Mouse (Mus musculus) midbrain, embryonic 11.5 days (tissue): Measurements from ENCODE around the gene Bcl2l1. TPM values are rescaled to one million over a fixed set of nuclear protein-coding genes. Genes with fewer than 3 reads are reported as not detected.

Experiments
- ATAC-seq: fragments of 200-750 bp; cut with Nextera tagmentation; 2 replicates; pipeline ENCODE4 v1.8.0; 2017; ENCODE audit warnings: moderate TSS enrichment, moderate library complexity; ENCODE audit not compliant: low FRiP score
- DNase-seq: peaks from one replicate; pipeline ENCODE4 v3.0.0; 2015; ENCODE audit warnings: low spot score; ENCODE audit errors: missing footprints
- H3K27ac ChIP-seq: fragments of 300-500 bp; sonication (generic); 2 replicates; pipeline ENCODE4 v1.5.1; 2014; ENCODE audit warnings: low read depth, low read length
- H3K27me3 ChIP-seq: fragments of 300-500 bp; sonication (generic); 2 replicates; pipeline ENCODE4 v1.6.1; 2014; ENCODE audit warnings: mild to moderate bottlenecking, low read length, moderate library complexity, mixed read lengths; ENCODE audit not compliant: control insufficient read depth, insufficient read depth
- H3K36me3 ChIP-seq: fragments of 300-500 bp; sonication (generic); 2 replicates; pipeline ENCODE4 v1.6.1; 2014; ENCODE audit warnings: mild to moderate bottlenecking, low read length, moderate library complexity, mixed read lengths; ENCODE audit not compliant: control insufficient read depth, insufficient read depth
- H3K4me1 ChIP-seq: fragments of 300-500 bp; sonication (generic); 2 replicates; pipeline ENCODE4 v1.6.1; 2014; ENCODE audit warnings: low read length; ENCODE audit not compliant: control insufficient read depth, insufficient read depth
- H3K4me2 ChIP-seq: fragments of 300-500 bp; sonication (generic); 2 replicates; pipeline ENCODE4 v1.6.1; 2014; ENCODE audit warnings: mild to moderate bottlenecking, moderate library complexity
- H3K4me3 ChIP-seq: fragments of 300-500 bp; sonication (generic); 2 replicates; pipeline ENCODE4 v1.5.1; 2014; ENCODE audit warnings: low read depth, low read length
- H3K9ac ChIP-seq: fragments of 300-500 bp; sonication (generic); 2 replicates; pipeline ENCODE4 v1.6.1; 2014; ENCODE audit warnings: low read length
- H3K9me3 ChIP-seq: fragments of 300-500 bp; sonication (generic); 2 replicates; pipeline ENCODE4 v1.6.1; 2016; ENCODE audit warnings: low read length; ENCODE audit not compliant: control insufficient read depth
- WGBS: fragments of 180-500 bp; shearing (Covaris S2); extraction: QIAGEN DNeasy Blood & Tissue Kit; methylation state at CpG from one replicate; pipeline ENCODE4 v1.1.7; 2014; 5-methylcytosine and 5-hydroxymethylcytosine counted together
- polyA plus RNA-seq: library from polyadenylated mRNA; unstranded; fragments of >200 nt; fragmentation: Nextera tagmentation; extraction: Ambion mirVana; gene quantifications from 2 replicates; pipeline ENCODE4 v1.2.1, GENCODE M21; 2014

Gene Bcl2l1
- polyA plus RNA-seq, 1 experiment from 2014 or later = 125 TPM

DNA sequence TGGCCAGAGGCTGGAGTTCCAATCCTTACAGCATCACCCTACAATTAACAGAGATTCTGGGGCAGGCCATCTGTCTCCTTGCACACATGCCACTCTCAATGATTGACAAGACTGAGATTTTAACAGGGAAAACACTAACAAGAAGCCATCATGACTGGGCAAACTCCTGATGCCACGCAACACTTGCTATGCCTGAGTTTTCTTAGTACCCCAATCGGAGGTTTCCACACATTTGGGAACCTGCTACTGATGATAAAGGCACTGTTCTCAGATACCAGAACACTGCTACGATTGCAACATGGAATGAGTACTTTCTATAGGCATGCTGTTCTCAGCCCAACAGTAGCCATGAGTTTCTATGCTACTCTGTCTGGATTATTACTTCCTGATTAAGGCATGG is 5.0 kb downstream of the Bcl2l1 start:
- Histone ChIP-seq H3K4me2 (peak overlapping the region; percentile 52), H3K4me1 (peaks cover 35% of the 10 kb centered on the region), H3K9me3 (no peaks in the 10 kb centered on the region), H3K9ac (no peak overlapping the region), H3K27ac (no peak overlapping the region), H3K36me3 (peaks cover 2% of the 10 kb centered on the region; the same call in 1 of the 2 replicates), H3K4me3 (no peak overlapping the region), H3K27me3 (no peaks in the 10 kb centered on the region)
- ATAC-seq (no peak), DNase-seq (peak; percentile 26)
- 94% methylated on average over 3 of the region's 3 CpGs for WGBS

DNA sequence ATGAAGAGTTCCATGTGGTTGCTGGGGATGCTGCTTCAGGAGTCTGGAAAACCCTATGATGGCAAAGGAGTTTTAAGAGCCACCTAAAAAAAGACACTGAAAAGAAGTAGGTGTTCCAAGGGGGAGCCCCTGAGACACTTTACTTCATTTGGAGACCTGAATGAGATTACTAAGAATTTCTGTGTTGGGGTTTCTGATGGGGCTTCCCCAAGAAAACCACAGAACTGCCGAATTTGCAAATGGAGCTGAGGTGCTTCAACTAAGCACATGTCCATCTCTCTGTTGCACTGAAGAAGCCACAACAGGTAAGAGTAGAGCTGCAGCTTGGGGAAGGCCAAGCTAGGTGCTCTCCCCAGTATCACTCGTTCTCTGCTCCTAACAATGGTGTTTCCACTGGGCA is 5.8 kb downstream of the Bcl2l1 start:
- Histone ChIP-seq H3K36me3 (peaks cover 2% of the 10 kb centered on the region; the same call in 1 of the 2 replicates), H3K9ac (no peak overlapping the region), H3K27ac (no peak overlapping the region), H3K9me3 (no peaks in the 10 kb centered on the region), H3K27me3 (no peaks in the 10 kb centered on the region), H3K4me1 (peaks cover 43% of the 10 kb centered on the region), H3K4me3 (no peak overlapping the region), H3K4me2 (no peak overlapping the region)
- ATAC-seq = no peak
- WGBS = 88% methylated on average over 2 of the region's 2 CpGs
- peak; percentile 10 for DNase-seq

DNA sequence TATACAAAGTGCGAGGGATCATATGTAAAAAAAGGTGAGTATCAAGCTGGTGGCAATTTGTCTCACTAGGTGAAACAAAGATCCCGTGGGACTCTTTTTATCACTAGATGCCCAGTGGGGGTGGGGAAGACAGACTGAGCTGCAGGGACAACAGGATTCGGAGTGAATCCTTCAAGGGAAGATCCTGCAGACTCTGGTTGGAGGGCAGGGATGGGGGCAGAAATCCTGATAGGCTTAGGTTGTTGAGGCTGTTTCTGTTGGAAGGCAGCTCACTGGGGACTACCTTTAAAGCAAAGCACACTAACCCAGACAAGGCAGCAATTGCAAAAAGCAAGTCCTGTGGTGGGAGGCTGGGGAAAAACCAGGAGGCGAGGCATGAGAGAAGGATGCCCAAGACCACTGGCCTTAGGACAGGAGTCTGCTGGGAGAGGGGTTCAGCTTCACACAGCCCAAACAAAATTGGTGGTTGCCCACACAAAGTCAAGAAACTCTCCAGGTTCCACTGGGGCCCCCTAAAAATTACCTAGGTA is 6.3 kb downstream of the Bcl2l1 start:
- no peak overlapping the region for H3K27ac ChIP-seq
- no peaks in the 10 kb centered on the region for H3K9me3 ChIP-seq
- H3K4me2 ChIP-seq = no peak overlapping the region
- H3K27me3 ChIP-seq = no peaks in the 10 kb centered on the region
- ATAC-seq (no peak), DNase-seq (peak; percentile 60)
- no peak overlapping the region for H3K9ac ChIP-seq
- H3K4me3 ChIP-seq = no peak overlapping the region
- peaks cover 2% of the 10 kb centered on the region; the same call in 1 of the 2 replicates for H3K36me3 ChIP-seq
- peaks cover 48% of the 10 kb centered on the region for H3K4me1 ChIP-seq
- 76% methylated on average over 4 of the region's 4 CpGs for WGBS

DNA sequence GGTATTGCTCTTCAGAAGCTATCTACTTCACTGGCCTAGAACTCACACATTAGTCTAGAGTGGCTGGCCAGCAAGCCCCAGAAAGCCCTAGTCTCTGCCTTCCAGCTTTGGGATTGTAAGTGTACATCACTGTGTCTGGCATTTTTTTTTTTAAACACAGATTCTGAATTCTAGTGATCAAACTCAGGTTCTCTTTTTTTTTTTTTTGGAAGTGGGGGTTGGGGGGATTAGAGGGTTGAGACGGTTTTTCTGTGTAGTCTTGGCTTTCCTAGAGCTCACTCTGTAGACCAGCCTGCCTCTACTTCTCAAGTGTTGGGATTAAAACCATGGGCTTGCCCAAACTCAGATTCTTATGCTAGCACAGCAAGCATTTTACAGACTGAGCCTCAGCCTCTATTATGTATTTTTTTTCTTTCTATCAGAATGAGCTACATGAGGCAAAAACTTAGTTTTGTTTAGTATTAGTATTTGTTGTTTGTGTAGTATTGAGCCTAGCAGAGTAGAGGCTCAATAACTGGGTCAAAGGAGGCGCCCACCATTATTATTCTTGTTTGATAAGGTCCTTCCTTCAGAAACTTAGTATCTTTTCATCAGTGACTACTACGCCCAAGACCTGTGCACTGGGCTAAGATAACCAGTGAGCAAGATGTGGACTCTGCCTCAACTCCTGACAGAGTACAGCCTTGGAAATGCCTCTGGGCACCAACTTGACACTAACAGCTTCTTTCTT is 6.9 kb downstream of the Bcl2l1 start:
- Histone ChIP-seq H3K27me3 (no peaks in the 10 kb centered on the region), H3K4me1 (peaks cover 48% of the 10 kb centered on the region), H3K4me3 (no peak overlapping the region), H3K4me2 (no peak overlapping the region), H3K36me3 (peaks cover 2% of the 10 kb centered on the region; the same call in 1 of the 2 replicates), H3K9ac (no peak overlapping the region), H3K9me3 (no peaks in the 10 kb centered on the region), H3K27ac (no peak overlapping the region)
- WGBS = 70% methylated on average over 3 of the region's 3 CpGs
- no peak for ATAC-seq
- DNase-seq = peak; percentile 2

DNA sequence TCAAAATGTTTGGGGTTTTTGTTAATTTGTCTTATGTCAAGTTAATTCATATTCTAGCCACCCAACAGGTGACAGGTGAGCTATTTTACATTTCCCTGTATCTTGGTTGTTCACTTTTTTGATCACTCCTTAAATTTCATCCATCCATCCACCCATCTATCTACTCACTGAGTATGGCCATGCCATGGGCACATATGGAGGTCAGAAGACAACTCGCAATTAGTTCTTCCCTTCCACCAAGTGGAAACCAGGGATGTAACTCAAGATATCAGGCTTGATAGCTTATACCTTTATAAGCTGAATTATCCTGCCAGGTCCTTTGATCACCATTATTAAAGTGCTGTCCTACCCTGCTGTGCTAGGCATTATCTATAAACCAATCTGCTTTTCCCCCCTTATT is 7.8 kb downstream of the Bcl2l1 start:
- Histone ChIP-seq H3K36me3 (peaks cover 7% of the 10 kb centered on the region), H3K4me2 (no peak overlapping the region), H3K9me3 (no peaks in the 10 kb centered on the region), H3K9ac (no peak overlapping the region), H3K27me3 (no peaks in the 10 kb centered on the region), H3K4me3 (no peak overlapping the region), H3K27ac (no peak overlapping the region), H3K4me1 (peaks cover 41% of the 10 kb centered on the region)
- DNase-seq (peak; percentile 44), ATAC-seq (no peak)
- WGBS = 94% methylated on average over 1 of the region's 1 CpGs

DNA sequence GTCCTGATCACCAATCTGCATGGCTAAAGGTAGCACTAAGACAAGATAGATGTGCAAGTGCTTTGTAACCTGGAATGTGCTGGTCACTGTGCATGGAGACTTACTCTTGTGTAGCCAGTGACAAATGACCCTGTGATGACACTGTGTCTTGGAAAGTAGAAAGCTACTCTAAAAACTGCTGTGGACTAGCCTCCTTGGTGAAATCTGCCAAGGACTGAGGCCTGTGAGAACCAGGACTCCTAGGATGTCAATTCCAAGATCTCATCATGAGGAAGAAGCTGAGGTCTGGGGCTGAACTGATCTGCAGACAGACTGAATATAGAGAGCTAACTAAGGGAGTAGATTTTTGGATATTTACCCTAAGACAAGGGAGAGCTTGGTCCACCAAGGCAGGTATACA is 10.0 kb downstream of the Bcl2l1 start:
- Histone ChIP-seq H3K27me3 (no peaks in the 10 kb centered on the region), H3K4me3 (no peak overlapping the region), H3K4me1 (peaks cover 22% of the 10 kb centered on the region), H3K27ac (no peak overlapping the region), H3K36me3 (peaks cover 7% of the 10 kb centered on the region), H3K4me2 (no peak overlapping the region), H3K9me3 (no peaks in the 10 kb centered on the region), H3K9ac (no peak overlapping the region)
- DNase-seq = peak; percentile 82
- no peak for ATAC-seq

DNA sequence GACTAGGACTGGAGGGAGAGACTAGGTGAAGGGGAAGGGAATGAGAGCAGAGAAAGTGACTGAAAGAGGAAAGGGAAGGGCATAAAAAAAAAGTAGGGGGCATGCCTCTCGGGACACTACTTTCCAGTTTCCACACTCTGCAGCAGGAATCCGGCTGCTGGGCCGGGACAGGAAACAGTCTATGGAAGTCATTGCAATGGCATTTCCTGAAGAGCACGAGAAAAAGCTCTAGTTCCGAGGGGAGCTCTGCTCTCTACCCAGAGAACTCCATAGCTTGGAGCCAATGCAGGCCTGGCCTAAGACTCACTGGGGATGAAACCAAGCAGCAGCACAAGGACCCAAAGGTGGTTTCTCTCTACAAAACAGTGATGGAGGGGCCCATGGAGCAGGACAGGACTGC is 10.5 kb downstream of the Bcl2l1 start:
- no peaks in the 10 kb centered on the region for H3K9me3 ChIP-seq
- no peaks in the 10 kb centered on the region for H3K27me3 ChIP-seq
- ATAC-seq (no peak), DNase-seq (peak; percentile 80)
- peaks cover 22% of the 10 kb centered on the region for H3K4me1 ChIP-seq
- no peak overlapping the region for H3K4me2 ChIP-seq
- H3K36me3 ChIP-seq = peaks cover 6% of the 10 kb centered on the region
- 55% methylated on average over 5 of the region's 5 CpGs for WGBS
- H3K27ac ChIP-seq = no peak overlapping the region
- H3K4me3 ChIP-seq = no peak overlapping the region
- no peak overlapping the region for H3K9ac ChIP-seq

DNA sequence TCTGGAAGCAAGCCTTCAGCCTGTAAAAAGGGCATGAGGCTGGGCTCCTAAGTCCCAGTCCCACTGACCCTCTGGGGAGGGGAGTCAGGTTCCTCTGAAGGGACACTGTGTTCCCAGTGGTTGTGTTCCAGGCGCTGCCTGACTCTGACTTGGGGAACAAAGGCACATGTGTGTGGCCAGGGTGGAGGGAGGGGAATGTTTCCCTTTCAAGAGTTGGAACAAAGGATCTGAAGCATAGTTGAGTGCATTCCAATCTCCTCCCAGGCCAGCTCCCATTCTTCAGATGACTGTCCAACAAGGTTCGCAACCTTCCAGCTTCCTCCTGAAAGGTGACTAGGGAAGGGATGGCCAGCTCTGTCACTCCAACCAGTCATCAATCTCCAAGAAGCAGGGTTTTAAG is 11.2 kb downstream of the Bcl2l1 start:
- ATAC-seq = peak; percentile 62
- H3K27ac ChIP-seq = no peak overlapping the region
- WGBS = 17% methylated on average over 2 of the region's 2 CpGs
- H3K36me3 ChIP-seq = peaks cover 5% of the 10 kb centered on the region
- H3K4me1 ChIP-seq = peaks cover 18% of the 10 kb centered on the region
- no peak overlapping the region; the same call in 1 of the 2 replicates for H3K9ac ChIP-seq
- peak; percentile 83 for DNase-seq
- H3K4me3 ChIP-seq = no peak overlapping the region
- H3K9me3 ChIP-seq = no peaks in the 10 kb centered on the region
- H3K4me2 ChIP-seq = no peak overlapping the region
- no peaks in the 10 kb centered on the region for H3K27me3 ChIP-seq

DNA sequence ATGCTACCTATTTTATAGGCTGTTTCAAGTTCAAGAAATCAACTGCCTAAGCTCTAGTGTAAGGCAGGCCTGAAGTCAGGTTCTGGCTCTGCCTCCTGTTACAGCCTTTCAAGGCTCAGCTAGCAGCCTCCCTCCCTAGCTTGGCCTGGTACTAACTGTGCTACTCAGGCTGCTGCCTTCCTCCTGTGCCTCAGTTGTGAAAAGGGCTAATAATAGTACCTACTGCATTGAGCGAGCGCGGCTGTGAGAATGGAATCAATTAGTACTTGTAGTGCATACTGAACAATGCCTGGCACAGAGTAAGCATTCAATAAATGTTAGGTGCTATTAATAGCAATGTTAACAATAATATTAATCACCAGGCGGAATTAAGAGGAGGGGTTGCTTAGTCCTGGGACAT is 11.6 kb downstream of the Bcl2l1 start:
- Histone ChIP-seq H3K4me2 (no peak overlapping the region), H3K27me3 (no peaks in the 10 kb centered on the region), H3K27ac (no peak overlapping the region), H3K36me3 (peaks cover 5% of the 10 kb centered on the region), H3K4me1 (peaks cover 17% of the 10 kb centered on the region), H3K9me3 (no peaks in the 10 kb centered on the region), H3K9ac (no peak overlapping the region), H3K4me3 (no peak overlapping the region)
- WGBS = 67% methylated on average over 4 of the region's 4 CpGs
- 0 out of 2 replicates have a peak, but pooled peaks have one; percentile 16 for ATAC-seq
- DNase-seq = no peak
